ENCODE assay signal across 8 mouse cellular contexts in the genomic region with DNA sequence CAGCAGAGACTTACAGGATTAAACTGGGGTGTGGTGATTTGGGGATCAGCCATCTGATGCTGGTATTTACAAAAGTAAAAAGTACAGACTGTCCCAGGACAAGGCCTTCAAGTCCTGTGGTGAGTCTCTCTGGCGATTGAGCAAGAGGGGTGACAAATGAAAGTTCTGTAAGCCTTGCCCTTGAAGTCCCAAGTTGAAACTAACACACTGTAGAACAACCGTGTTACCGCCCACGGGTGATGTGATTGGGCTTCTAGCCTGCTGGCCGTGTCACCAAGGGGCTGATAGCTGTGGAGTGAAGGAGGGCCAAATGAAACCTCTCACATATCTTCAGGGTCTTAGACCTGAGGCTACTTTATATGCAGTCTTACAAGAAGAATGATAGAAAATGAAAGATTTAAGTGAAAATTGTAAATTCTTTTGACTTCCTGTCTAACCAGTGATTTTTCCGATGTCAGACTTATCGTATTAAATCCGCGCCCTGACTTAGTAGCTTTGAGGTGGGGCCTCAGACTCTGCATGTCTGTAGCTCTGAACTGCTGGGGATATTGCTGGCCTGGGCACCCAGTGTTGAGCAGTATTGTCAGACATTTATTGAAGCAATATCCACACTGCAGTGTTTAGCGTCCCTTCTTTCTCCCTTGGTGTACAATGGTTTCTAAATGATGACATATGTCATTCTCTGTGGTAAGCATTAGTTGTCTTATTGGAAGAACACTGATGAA.
DNase-seq lines count a peak whose midpoint lies in the region; ATAC-seq lines count a peak whose summit lies in the region.

No protein-coding gene starts in this region.

- no peak for ATAC-seq in erythroblast, adult 5-6 weeks (replicated peaks; ENCODE audit: low FRiP score, poor library complexity, severe bottlenecking)

- DNase-seq in 416B (ENCODE audit: low read depth) (peak; percentile 72), NIH3T3 (ENCODE audit: low read depth) (peak; percentile 26)
- DNase-seq in heart, adult 11 months: peak; percentile 99
- DNase-seq in lung, postnatal 10 days: peak; percentile 76
- DNase-seq in cerebellum, adult 9-10 months: no peak
- DNase-seq in right cerebral cortex, adult 18-20 months: no peak
- DNase-seq in right cerebral cortex, postnatal 14 days: no peak

Comparison
In these comparisons a context has a peak if more than half of its experiments do, and no peak if none do; other contexts are left out.
1. DNase-seq: peak in 416B (single experiment), NIH3T3 (single experiment), heart, adult 11 months (single experiment) and lung, postnatal 10 days (single experiment); none in cerebellum, adult 9-10 months (single experiment), right cerebral cortex, adult 18-20 months (single experiment) and right cerebral cortex, postnatal 14 days (single experiment).